Mouse (Mus musculus): ENCODE measurements around the gene Hist1h2bf. TPM values are rescaled to one million over a fixed set of nuclear protein-coding genes. Genes with fewer than 3 reads are reported as not detected.
"Not testable (repeated sequence)": the region's sequence is repeated elsewhere in the genome, so short reads cannot be mapped to it uniquely, and the experiment has no call there.

Hist1h2bf gene
- polyA plus RNA-seq, 1 experiment from 2014 or later: 2.1 TPM

DNA sequence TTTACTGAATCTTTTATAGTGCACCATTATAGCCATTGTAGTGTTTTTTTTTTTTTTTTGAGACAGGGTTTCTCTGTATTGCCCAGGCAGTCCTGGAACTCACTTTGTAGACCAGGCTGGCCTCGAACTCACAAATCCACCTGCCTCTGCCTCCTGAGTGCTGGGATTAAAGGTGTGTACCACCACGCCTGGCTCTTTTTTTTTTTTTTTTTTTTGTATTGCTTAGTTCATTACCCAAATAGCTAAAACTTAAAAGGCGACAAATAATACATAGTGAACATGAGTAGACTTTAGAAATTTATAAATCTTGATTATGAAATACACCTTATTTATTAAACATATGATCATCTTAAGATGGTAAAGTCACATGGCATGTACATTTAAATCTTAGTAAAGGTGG lies 32.5 kb downstream of the Hist1h2bf start:
- no peak overlapping the region for H3K4me3 ChIP-seq (replicated peaks; ENCODE audit: low read length)
- 68% methylated on average over 3 of the region's 3 CpGs for WGBS
- H3K4me1 ChIP-seq (replicated peaks; ENCODE audit: control insufficient read depth, insufficient read depth, low read length): peaks cover 8% of the 10 kb centered on the region; the same call in 1 of the 2 replicates
- H3K9me3 ChIP-seq (ENCODE audit: control insufficient read depth, low read length): no peaks in the 10 kb centered on the region
- H3K27ac ChIP-seq (ENCODE audit: low read length): no peak overlapping the region
- H3K36me3 ChIP-seq (ENCODE audit: control insufficient read depth, insufficient read depth): no peaks in the 10 kb centered on the region
- H3K4me2 ChIP-seq (ENCODE audit: low read length): no peak overlapping the region
- H3K27me3 ChIP-seq (replicated peaks; ENCODE audit: control insufficient read depth, insufficient read depth, low read length): no peaks in the 10 kb centered on the region
- ATAC-seq: no peak
- no peak overlapping the region for H3K9ac ChIP-seq (replicated peaks; ENCODE audit: low read depth, low read length)

DNA sequence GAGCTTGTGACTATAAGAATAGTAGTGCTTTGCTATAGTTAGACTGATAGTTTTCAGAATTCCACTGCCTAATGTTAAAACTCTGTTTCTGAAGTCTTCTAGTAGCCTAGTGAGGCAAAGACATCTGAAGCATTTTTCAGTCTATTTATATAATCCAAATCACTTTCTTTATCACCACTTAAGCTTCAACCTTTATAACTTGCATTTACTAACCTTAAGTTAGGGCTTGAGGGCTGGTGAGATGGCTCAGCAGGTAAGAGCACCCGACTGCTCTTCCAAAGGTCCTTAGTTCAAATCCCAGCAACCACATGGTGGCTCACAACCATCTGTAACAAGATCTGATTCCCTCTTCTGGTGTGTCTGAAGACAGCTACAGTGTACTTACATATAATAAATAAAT lies 34.2 kb downstream of the Hist1h2bf start:
- not testable (repeated sequence) for H3K9ac ChIP-seq (replicated peaks; ENCODE audit: low read depth, low read length); H3K4me2 ChIP-seq (ENCODE audit: low read length); H3K27me3 ChIP-seq (replicated peaks; ENCODE audit: control insufficient read depth, insufficient read depth, low read length); H3K9me3 ChIP-seq (ENCODE audit: control insufficient read depth, low read length); H3K36me3 ChIP-seq (ENCODE audit: control insufficient read depth, insufficient read depth); H3K4me3 ChIP-seq (replicated peaks; ENCODE audit: low read length); ATAC-seq; H3K27ac ChIP-seq (ENCODE audit: low read length)
- 70% methylated on average over 1 of the region's 1 CpGs for WGBS
- peaks cover 13% of the 10 kb centered on the region for H3K4me1 ChIP-seq (replicated peaks; ENCODE audit: control insufficient read depth, insufficient read depth, low read length)

DNA sequence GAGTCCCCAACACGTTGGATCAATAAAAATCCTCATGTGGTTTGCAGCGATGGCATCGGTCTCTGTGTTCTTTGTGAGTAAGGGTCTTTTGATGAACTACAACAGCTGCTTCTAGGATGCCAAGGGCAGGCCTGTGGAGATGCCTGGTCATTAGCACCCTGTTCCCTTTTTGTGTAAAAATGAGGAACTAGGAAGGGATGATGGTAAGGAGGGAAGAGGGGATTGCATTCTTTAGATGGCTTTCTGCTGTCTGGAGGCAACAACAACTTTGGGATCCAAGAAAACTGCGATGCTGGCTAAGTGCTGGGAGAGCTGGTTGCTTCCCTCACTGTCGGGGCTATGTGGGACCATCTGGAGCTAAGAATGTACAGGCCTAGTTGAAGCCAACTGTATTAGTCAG lies 35.7 kb downstream of the Hist1h2bf start:
- Histone ChIP-seq H3K9me3 (ENCODE audit: control insufficient read depth, low read length) (no peaks in the 10 kb centered on the region), H3K4me1 (replicated peaks; ENCODE audit: control insufficient read depth, insufficient read depth, low read length) (peaks cover 24% of the 10 kb centered on the region), H3K4me2 (ENCODE audit: low read length) (no peak overlapping the region), H3K27me3 (replicated peaks; ENCODE audit: control insufficient read depth, insufficient read depth, low read length) (no peaks in the 10 kb centered on the region), H3K9ac (replicated peaks; ENCODE audit: low read depth, low read length) (no peak overlapping the region), H3K27ac (ENCODE audit: low read length) (no peak overlapping the region), H3K4me3 (replicated peaks; ENCODE audit: low read length) (no peak overlapping the region), H3K36me3 (ENCODE audit: control insufficient read depth, insufficient read depth) (no peaks in the 10 kb centered on the region)
- 87% methylated on average over 5 of the region's 5 CpGs for WGBS
- ATAC-seq: no peak

DNA sequence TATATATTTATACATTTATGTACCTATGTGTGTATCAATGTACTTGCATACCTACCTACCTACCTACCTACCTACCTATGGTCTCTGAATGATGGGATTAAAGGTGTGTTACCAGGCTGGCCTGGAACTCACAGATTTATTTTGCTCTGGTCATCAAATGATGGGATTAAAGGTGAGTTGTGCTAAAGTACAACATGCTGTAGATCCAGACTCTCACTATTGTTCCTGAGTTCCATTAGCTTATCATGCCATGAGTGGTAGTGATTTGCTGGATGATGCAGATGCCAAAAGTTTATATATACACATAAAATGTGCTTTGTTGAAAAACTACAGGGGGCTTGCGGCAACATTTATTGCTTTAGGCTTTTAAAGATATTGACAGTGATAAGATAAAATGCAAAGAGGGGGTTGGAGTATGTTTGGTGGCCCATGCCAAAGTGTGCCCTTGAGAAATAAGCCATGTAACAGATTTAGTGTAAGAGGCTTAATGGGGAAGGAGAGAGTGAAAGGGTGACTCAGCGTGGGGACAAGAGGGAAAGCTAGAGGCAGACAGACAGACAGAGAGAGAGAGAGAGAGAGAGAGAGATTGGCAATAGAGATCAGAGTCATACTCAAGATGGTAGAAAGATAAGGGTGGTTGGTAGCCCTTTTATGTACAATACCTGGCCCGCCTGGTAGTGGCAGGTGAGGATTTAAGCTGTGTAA lies 36.8 kb downstream of the Hist1h2bf start:
- H3K4me3 ChIP-seq (replicated peaks; ENCODE audit: low read length): peak overlapping the region; percentile 11; the same call in 1 of the 2 replicates
- WGBS: 81% methylated on average over 3 of the region's 3 CpGs

DNA sequence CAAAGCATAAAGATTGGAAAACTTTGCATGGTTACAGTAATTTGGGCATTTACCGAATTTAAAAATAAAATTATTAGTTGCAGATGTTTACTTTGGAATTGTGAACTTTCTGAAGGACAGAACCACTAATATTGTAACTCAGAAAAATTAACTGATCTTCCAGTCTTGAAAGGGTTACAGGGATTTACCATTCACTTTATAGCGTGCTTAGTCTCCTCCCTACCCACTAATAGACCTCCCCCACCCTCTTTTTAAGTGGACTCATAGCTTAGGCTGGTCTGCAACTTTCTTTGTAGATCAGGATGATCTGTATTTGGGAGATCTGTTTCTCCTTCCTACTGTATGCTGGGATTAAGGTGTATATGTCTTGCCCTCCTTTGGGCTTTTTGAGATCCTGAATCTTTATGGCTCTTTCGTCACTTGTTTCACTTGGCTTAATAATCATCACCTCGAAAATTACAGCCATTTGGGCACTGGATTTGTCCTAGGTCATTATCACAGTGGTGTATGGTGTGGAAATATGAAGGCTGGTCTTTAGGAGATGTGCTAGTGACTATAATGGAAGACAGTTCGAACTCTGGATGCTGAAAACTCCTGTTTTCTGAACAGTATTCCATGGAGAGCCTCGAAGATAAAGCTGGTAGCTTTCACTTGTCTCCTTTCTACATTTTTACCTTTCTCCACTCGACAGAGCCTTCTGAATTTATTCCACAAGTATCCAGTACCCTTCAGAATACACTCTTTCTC lies 37.7 kb downstream of the Hist1h2bf start:
- Histone ChIP-seq H3K27me3 (replicated peaks; ENCODE audit: control insufficient read depth, insufficient read depth, low read length) (no peaks in the 10 kb centered on the region), H3K36me3 (ENCODE audit: control insufficient read depth, insufficient read depth) (no peaks in the 10 kb centered on the region), H3K27ac (ENCODE audit: low read length) (no peak overlapping the region), H3K9me3 (ENCODE audit: control insufficient read depth, low read length) (no peaks in the 10 kb centered on the region), H3K4me3 (replicated peaks; ENCODE audit: low read length) (peak overlapping the region; percentile 30), H3K4me1 (replicated peaks; ENCODE audit: control insufficient read depth, insufficient read depth, low read length) (peaks cover 36% of the 10 kb centered on the region), H3K9ac (replicated peaks; ENCODE audit: low read depth, low read length) (peak overlapping the region; percentile 39; the same call in 1 of the 2 replicates), H3K4me2 (ENCODE audit: low read length) (peak overlapping the region; percentile 29)
- 17% methylated on average over 7 of the region's 7 CpGs for WGBS
- no peak for ATAC-seq

More for the DNA sequence above, 36.8 kb downstream of the Hist1h2bf start:
- Histone ChIP-seq H3K4me1 (replicated peaks; ENCODE audit: control insufficient read depth, insufficient read depth, low read length) (peaks cover 34% of the 10 kb centered on the region), H3K4me2 (ENCODE audit: low read length) (peak overlapping the region; percentile 38), H3K9me3 (ENCODE audit: control insufficient read depth, low read length) (no peaks in the 10 kb centered on the region), H3K9ac (replicated peaks; ENCODE audit: low read depth, low read length) (no peak overlapping the region), H3K27ac (ENCODE audit: low read length) (no peak overlapping the region), H3K27me3 (replicated peaks; ENCODE audit: control insufficient read depth, insufficient read depth, low read length) (no peaks in the 10 kb centered on the region), H3K36me3 (ENCODE audit: control insufficient read depth, insufficient read depth) (no peaks in the 10 kb centered on the region)
- ATAC-seq: no peak

DNA sequence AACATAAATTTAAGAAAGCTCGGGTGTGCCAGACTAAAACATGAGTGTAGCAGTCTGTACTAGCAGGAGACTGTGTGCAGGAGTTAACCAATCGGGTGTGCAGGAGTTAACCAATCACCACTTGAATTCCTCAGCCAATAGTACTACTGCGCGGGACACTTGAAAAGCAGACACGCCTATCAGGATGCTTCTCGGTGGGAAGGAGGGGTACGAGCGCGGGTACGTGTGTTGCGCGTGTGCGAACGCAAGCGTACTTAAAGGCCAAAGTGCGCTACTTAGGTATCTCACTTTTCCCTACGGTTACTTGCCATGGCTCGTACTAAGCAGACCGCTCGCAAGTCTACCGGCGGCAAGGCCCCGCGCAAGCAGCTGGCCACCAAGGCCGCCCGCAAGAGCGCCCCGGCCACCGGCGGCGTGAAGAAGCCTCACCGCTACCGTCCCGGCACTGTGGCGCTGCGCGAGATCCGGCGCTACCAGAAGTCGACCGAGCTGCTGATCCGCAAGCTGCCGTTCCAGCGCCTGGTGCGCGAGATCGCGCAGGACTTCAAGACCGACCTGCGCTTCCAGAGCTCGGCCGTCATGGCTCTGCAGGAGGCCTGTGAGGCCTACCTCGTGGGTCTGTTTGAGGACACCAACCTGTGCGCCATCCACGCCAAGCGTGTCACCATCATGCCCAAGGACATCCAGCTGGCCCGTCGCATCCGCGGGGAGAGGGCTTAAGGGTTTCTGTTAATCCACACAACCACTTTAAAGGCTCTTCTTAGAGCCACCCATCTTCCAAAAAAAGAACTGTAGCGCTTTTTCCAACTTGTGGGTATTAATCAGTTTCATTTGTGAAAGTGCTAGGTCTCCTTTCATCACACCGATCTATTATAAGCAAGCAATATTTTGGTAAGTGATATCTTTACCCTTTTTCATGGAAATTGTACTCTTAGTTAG lies 38.6 kb downstream of the Hist1h2bf start, which contains the start of gene Hist1h3g:
Gene Hist1h3g, plus strand, starts transcription at position 286 of the 939 bp plus-strand sequence.
- Histone ChIP-seq H3K4me1 (replicated peaks; ENCODE audit: control insufficient read depth, insufficient read depth, low read length) (peaks cover 36% of the 10 kb centered on the region), H3K9ac (replicated peaks; ENCODE audit: low read depth, low read length) (peak within 1 kb of the TSS; percentile 39), H3K4me3 (replicated peaks; ENCODE audit: low read length) (peak within 1 kb of the TSS; percentile 55), H3K4me2 (ENCODE audit: low read length) (peak within 1 kb of the TSS; percentile 78), H3K27ac (ENCODE audit: low read length) (peak within 1 kb of the TSS; percentile 75)
- H3K36me3 ChIP-seq (ENCODE audit: control insufficient read depth, insufficient read depth); H3K9me3 ChIP-seq (ENCODE audit: control insufficient read depth, low read length); H3K27me3 ChIP-seq (replicated peaks; ENCODE audit: control insufficient read depth, insufficient read depth, low read length): not testable (repeated sequence)
- WGBS: under 1% methylated on average over 48 of the region's 62 CpGs
- ATAC-seq: peak; percentile 91

DNA sequence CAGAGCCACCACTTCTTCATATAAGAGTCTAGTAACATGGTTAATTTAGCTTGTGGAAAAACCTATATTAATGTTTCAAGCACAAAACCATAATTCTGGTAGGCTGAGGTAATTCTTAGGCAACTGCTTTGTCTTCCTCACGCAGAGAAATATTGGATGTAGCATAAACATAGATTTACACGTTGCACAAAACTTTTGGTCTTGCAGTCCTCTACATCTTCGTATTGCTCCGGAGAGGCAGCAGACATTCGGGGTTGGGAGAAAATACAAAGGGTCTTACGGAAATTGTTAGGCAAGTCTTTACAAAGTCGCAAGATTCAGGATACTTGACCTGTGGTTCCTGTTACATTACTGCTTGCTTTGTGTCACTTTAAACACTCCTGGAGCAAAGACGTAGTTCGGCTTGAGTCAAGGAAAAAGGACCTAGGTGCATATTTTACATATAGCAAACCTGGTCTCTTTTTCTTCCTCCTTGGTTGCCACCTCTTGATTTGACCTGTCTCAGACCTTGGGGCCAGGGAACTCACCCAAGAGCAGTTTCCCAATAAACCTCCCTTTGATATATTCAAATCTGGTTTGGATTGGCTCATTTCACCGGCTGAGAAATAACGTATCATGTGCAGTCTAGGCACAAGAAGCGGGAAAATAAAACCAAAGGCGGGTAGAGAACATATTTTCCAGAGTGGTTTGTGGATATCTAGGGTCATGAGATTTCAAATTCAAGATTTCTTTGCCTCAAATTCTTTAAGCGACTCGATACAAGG lies 39.4 kb downstream of the Hist1h2bf start:
- Histone ChIP-seq H3K4me1 (replicated peaks; ENCODE audit: control insufficient read depth, insufficient read depth, low read length) (peaks cover 36% of the 10 kb centered on the region), H3K9me3 (ENCODE audit: control insufficient read depth, low read length) (no peaks in the 10 kb centered on the region), H3K4me2 (ENCODE audit: low read length) (peak overlapping the region; percentile 78), H3K9ac (replicated peaks; ENCODE audit: low read depth, low read length) (peak overlapping the region; percentile 35), H3K4me3 (replicated peaks; ENCODE audit: low read length) (peak overlapping the region; percentile 55), H3K27me3 (replicated peaks; ENCODE audit: control insufficient read depth, insufficient read depth, low read length) (no peaks in the 10 kb centered on the region), H3K27ac (ENCODE audit: low read length) (peak overlapping the region; percentile 75), H3K36me3 (ENCODE audit: control insufficient read depth, insufficient read depth) (no peaks in the 10 kb centered on the region)
- no peak for ATAC-seq
- WGBS: under 1% methylated on average over 15 of the region's 15 CpGs

DNA sequence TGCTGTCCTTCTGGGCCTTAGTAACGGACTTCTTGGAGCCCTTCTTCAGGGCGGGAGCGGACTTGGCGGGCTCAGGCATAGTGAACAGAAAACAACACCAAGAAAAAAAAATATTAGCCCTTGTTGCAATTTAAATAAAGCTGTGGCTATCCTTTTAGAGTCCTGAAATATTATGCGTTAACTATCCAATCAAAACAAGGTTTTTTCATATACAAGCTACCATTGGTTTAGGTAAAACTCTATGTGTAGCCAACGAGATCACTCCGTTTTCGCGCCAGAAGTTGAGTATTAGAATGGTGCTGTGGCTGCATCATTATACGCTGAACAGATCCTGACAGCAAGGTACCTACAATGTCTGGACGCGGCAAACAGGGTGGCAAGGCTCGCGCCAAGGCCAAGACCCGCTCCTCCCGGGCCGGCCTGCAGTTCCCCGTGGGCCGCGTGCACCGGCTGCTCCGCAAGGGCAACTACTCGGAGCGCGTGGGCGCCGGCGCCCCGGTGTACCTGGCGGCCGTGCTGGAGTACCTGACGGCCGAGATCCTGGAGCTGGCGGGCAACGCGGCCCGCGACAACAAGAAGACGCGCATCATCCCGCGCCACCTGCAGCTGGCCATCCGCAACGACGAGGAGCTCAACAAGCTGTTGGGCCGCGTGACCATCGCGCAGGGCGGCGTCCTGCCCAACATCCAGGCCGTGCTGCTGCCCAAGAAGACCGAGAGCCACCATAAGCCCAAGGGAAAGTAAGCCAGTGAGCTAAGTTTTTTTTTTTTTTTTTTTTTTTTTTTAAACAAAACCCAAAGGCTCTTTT lies 40.2 kb downstream of the Hist1h2bf start, which contains the start of gene Hist1h2af:
Gene Hist1h2af, plus strand, starts transcription at position 347 of the 808 bp plus-strand sequence.
- H3K9me3 ChIP-seq (ENCODE audit: control insufficient read depth, low read length); H3K36me3 ChIP-seq (ENCODE audit: control insufficient read depth, insufficient read depth); H3K27me3 ChIP-seq (replicated peaks; ENCODE audit: control insufficient read depth, insufficient read depth, low read length): not testable (repeated sequence)
- H3K27ac ChIP-seq (ENCODE audit: low read length): peak within 1 kb of the TSS; percentile 83
- 0% methylated on average over 23 of the region's 53 CpGs for WGBS
- H3K4me1 ChIP-seq (replicated peaks; ENCODE audit: control insufficient read depth, insufficient read depth, low read length): peaks cover 36% of the 10 kb centered on the region
- peak within 1 kb of the TSS; percentile 55 for H3K4me3 ChIP-seq (replicated peaks; ENCODE audit: low read length)
- H3K9ac ChIP-seq (replicated peaks; ENCODE audit: low read depth, low read length): peak within 1 kb of the TSS; percentile 35
- H3K4me2 ChIP-seq (ENCODE audit: low read length): peak within 1 kb of the TSS; percentile 78
- ATAC-seq: peak; percentile 30

Measured in forebrain, embryonic 16.5 days (tissue).